Mouse (Mus musculus): Measurements from ENCODE around the gene Pde4c.

Gene Pde4c

GRCm38 (mm10) chr8:70752000-70752764 is 28.7 kb downstream of the Pde4c start:
- peak; percentile 84 to 87 for DNase-seq (ENCODE audit: low spot score in 2 of 2)

GRCm38 (mm10) chr8:70753151-70753550 is 29.6 kb downstream of the Pde4c start:
- peak; percentile 89 to 92 for DNase-seq (ENCODE audit: low spot score in 2 of 2)

GRCm38 (mm10) chr8:70754043-70754870 is 30.7 kb downstream of the Pde4c start, which contains the start of gene Rab3a:
Gene Rab3a (plus strand): TSS chr8:70754679.
- DNase-seq (ENCODE audit: low spot score in 2 of 2): peak; percentile 97 to 98

GRCm38 (mm10) chr8:70754871-70755660 is 31.5 kb downstream of the Pde4c start:
- peak; percentile 75 to 83 for DNase-seq (ENCODE audit: low spot score in 2 of 2)

GRCm38 (mm10) chr8:70755661-70756475 is 32.3 kb downstream of the Pde4c start:
- peak in 1 of 2 experiments; percentile 21 for DNase-seq (ENCODE audit: low spot score in 2 of 2)

GRCm38 (mm10) chr8:70756476-70757040 is 33.0 kb downstream of the Pde4c start:
- DNase-seq (ENCODE audit: low spot score in 2 of 2): peak; percentile 1 to 3

GRCm38 (mm10) chr8:70757523-70758307 is 34.2 kb downstream of the Pde4c start:
- peak in 1 of 2 experiments; percentile 35 for DNase-seq (ENCODE audit: low spot score in 2 of 2)

GRCm38 (mm10) chr8:70758308-70758615 is 34.7 kb downstream of the Pde4c start:
- no peak for DNase-seq (ENCODE audit: low spot score in 2 of 2)

GRCm38 (mm10) chr8:70758616-70759561 is 35.4 kb downstream of the Pde4c start:
- no peak for DNase-seq (ENCODE audit: low spot score in 2 of 2)

GRCm38 (mm10) chr8:70760350-70760749 is 36.8 kb downstream of the Pde4c start:
- no peak for DNase-seq (ENCODE audit: low spot score in 2 of 2)

GRCm38 (mm10) chr8:70760775-70761406 is 37.4 kb downstream of the Pde4c start, which contains the start of gene Mpv17l2:
Gene Mpv17l2 (minus strand): TSS chr8:70760946.
- DNase-seq (ENCODE audit: low spot score in 2 of 2): peak; percentile 97

- no peak for DNase-seq (ENCODE audit: low spot score in 2 of 2)
Observed at GRCm38 (mm10) chr8:70762118-70762517, 38.6 kb downstream of the Pde4c start.

- peak in 1 of 2 experiments; percentile 67 for DNase-seq (ENCODE audit: low spot score in 2 of 2)
Observed at GRCm38 (mm10) chr8:70763354-70763753, 39.8 kb downstream of the Pde4c start.

- no peak for DNase-seq (ENCODE audit: low spot score in 2 of 2)
Observed at GRCm38 (mm10) chr8:70764026-70764425, 40.5 kb downstream of the Pde4c start.

GRCm38 (mm10) chr8:70764676-70765075 is 41.2 kb downstream of the Pde4c start:
- DNase-seq (ENCODE audit: low spot score in 2 of 2): no peak

- no peak for DNase-seq (ENCODE audit: low spot score in 2 of 2)
Observed at GRCm38 (mm10) chr8:70765329-70765728, 41.8 kb downstream of the Pde4c start.

GRCm38 (mm10) chr8:70765838-70766570 is 42.5 kb downstream of the Pde4c start:
- no peak for DNase-seq (ENCODE audit: low spot score in 2 of 2)
